Mouse (Mus musculus) ES-Bruce4 (cell line): ENCODE results near the gene Gli2.

Experiments used
- CTCF ChIP-seq: IDR thresholded peaks from one replicate; pipeline ENCODE4 v1.8.1; 2011; ENCODE audit warnings: low read depth, low read length
- EP300 ChIP-seq: IDR thresholded peaks from 2 replicates; pipeline ENCODE4 v1.6.1; 2011; ENCODE audit warnings: low read depth, low read length; ENCODE audit not compliant: insufficient read depth
- POLR2A ChIP-seq: IDR thresholded peaks from one replicate; pipeline ENCODE4 v1.8.1; 2011; ENCODE audit warnings: low read length; ENCODE audit not compliant: insufficient read depth

DNA sequence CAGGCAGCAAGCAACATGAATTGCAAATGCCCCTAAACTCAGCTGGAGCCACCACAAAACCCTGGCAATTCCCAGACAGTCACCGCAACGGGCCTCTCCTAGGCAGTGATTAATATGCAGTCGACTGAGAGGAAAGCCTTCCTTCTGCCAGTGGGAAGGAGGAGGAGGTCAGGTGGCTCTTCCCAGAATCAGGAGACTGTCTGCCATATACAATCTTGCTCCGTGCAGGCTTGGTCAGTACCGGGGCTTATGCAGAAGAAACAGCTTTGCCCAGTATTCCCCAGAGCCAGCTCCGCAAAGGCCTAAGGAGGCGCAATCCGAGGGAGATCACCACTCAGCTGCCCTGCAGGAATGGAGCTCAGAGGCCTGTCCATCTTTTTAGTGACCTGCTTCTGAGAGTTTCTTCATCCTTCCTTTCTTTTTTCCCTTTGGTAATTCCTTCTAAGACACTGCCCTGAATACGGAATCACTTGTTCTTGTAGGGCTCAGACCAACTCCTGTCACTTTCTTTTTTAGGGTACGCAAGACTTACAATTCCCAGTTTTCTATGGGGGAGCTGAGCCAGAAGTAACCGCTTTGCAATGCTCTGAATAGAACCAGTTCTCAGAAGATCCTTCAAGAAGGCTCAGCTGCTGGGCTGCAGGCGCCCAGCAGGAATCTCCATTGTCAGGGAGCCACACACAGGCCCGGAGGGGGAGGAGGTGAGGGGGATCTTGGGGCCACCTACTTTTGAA is 142.6 kb downstream of the Gli2 start:
- no peak for TF ChIP-seq POLR2A
- no peak for TF ChIP-seq CTCF
- TF ChIP-seq EP300: no peak
